Mouse (Mus musculus) mature B cell (primary cell): ENCODE measurements around the gene Nol9.

Experiments
- in situ Hi-C: fragments of 300-500 bp; cut with MboI; formaldehyde crosslinking; loops from 2 replicates; pipeline ENCODE4 v1.14.3; 2019

The Nol9 gene

DNA sequence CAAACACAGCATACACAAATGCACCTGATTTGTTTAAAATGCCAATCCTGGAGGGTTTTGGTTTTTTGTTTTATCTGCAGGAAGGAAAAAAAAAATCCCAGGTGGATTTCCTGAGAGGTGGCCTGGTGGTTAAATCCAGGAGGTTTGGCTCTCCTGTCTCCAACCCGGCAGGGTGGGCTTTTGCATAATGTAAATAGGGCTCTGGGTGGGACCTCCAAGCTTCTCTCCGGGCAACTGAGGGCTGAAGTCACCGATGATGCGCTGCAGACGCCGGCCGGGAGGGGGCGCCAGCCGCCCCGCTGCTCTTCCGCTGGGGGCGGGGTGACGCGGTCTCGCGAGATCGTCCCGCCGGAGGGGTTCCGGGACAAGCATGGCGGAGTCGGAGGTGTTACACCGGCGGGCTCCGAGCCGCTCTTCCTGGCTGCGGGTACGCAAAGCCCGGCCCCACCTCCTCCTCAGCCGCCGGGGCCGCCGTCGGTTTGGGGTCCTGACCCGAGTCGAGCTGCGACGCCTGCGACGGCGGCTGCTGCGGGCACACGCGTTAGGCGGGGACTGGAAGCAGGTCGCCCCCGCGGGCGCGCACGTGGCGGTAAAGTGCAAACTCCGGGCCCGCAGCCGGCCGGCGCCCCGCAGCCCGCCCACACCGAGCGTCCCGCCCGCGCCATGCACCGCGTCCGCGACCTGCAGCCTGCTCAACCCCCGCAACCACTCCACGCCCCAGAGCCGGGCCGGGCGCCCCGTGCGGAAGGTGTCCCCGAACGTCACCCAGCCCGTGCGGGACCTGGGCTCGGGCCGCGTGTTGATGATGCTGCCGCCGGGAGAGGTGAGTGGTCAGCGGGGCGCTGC is at the start of gene Nol9:
Gene Nol9 (plus strand): TSS at position 337 of the 846 bp plus-strand sequence.
- in situ Hi-C loops, result no loop called here

DNA sequence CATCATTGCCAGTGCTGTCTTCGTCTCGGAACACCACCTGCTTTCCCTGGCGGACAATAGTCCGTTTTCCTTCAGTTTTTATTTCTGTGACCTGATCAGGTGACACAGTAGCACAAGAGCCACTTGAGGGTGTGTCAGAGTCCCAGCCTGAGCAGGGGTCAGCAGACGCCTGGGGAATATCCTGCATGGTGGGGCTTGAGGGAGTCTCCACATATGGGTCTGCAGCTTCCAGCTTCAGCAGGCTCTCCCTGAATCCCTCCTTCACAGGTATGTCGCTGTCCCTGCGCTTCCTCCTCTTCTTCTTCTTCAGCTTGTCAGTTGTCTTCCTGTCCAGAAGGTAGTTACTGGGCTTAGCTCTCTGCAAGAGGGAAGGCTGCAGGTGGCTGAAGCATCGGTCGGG is 47.0 kb upstream of the Nol9 start:
- in situ Hi-C loops, result no loop called here

DNA sequence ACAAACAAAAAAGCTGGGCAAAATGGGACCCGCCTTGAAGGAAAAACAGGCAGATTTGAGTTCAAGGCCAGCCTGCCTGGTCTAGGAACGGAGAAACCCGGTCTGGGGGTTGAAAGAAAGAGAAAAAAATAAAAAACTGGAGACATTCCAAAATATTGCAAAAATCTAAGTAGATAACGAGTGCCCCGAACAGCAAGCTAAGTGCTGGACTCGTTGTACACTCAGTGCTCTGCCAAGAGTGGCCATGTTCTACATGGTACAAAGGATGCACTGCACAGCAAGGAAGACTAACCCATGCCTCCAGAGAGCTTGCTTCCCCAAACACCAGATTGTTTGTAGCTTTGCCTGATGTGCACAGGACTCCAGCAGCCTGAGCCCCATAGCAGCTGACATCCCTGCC is 46.1 kb upstream of the Nol9 start:
- in situ Hi-C loops, result no loop called here

DNA sequence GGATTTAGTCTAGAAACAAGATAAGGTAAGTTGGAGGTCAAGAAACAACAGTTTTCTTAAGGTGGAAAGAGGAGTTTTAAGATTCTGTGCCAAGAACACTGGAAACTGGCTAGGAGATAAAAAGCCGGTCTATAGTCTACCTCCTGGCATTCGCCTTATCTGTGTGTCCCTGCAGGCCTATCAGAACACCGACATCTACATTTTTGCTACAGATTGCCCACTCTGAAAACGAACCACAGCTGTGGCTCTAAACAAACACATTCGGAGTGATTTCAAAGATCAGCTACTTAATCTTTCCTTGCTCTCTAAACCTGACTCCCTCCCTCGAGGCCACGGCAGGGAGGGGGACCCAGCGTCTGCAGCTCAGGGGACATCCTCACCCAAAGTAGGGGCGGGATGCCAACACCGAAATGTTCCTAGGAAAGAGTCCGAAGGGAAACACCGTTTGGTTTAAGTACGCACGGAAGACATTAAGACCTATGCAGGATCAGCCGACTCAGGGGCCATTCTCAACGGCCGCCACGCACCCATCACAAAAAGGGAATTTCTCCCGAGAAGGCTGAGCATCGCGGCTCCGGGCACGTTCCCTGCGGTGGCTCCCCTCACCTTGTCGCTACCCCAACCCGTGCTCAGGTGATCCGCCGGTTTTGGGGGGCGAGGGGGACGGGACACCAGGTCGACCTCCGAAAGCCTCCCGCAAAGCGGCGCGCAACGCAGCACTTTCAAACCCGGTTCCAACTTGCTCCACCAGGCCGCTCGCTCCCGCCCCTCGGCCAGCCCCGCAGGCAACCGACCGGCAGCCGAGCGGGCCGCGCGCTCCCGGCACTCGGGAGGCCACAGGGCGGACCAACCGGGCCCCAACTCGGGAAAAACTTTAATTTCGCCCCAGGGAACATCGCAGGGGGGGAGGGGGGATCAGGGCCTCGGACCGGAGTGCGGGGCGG is 44.6 kb upstream of the Nol9 start:
- in situ Hi-C loops, result no loop called here

DNA sequence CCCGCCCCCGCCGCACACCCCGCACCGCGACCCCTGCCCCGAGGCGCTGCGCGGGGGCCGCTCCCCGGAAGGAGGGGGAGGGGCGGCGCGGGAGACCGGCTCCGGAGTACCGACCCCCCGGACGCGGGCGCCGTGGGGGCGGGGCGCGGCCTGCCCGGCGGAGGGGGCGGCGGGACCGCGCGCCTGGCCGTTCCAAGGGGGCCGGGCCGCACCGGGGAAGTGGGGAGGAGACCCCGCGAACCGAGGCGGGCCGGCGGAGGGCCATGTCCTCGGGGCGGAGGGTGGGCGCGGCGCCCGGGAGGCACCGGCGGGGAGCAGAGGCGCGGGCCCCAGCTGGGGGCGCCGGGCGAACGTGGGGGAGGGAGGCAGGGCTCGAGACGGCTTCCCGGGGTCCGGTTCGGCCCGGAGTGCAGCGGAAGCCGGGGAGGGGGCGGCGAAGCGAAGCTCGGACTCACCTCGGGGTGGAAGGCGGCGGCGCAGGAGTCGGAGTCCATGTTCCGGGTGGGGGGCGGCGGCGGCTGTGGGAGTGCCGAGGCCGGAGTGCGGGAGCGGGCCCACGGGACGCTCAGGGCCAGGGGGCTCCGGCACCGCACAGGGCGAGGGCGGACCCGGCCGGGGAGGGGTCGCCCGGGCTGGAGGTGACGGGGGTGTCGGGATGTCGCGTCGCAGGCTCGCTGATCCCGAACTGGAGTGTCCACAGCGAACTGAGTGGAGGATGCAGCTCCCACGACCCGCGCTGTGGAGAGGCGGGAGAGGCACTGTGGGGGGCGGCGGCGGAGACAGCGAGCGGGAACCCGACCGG is 43.5 kb upstream of the Nol9 start:
- in situ Hi-C loops, result no loop called here

DNA sequence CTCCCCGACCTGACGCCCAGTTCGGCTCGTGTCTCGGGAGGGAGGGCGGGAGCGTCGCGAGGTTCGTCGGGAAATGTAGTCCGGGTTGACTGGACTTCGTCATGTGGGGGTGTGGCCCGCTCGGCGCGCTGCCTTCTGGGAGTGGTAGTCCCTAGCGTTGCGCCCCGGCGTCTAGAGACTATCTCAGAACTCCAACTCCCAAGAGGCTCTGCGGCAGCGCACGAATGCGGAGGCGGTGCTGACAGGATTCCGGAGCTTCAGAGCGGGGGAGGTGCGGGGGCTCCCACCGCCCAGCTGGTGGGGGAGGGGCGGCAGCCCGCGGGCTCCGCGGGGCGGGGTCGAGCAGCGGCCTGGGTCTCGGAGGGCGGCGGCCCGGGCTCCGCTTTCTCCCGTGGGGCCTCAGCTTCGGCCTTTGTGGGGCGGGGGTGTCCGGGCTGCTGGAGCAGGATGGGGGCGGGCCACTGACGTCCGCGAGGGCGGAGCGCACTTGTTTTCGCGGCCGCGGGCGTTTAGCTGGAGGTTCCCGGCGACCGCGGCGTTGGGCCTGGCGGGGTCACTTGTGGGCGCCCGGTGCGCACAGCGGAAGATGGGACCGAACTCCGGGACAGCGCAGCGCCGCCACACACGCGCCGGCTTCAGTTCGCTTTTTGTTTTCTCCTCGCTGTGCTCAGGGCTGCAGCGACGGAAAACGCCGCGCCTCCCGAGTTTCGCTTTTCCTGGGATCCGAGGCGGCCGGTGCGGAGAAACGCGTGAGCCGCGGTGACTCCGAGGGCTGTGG is 42.8 kb upstream of the Nol9 start, which contains the start of gene Phf13:
Gene Phf13 (minus strand): TSS at position 86 of the 778 bp plus-strand sequence.
- in situ Hi-C loops, result no loop called here

DNA sequence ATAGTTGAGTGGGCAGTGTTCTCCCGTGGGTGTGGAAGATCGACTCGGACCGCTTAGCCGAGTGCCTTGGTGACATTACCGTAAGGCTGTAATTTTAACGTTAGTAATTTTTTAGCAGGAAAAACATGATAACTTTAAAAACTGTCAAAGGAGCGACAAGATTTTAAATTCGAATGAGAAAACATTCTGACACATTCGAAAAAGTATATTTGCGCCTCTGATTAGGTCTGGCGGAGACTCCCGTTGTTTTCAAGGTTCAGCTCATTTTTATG is 42.2 kb upstream of the Nol9 start:
- in situ Hi-C loops, result no loop called here

DNA sequence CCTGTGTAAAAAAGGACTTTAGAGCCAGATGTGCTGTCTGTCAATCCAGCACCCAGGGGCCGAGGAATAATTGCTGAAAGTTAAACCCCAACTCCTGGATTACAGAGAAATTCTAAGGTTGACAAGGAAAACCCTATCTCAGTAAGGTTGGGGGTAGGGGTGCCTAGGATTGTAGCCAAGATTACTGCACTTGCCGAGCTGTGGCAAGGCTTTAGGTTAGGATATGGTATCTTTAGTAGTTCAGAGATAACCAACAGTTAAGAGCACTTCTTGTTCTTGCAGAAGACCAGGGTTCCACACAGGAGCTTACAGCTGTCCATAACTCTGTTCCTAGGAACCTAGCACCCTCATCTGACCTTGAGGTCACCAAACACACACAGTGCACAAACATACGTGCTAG is 41.4 kb upstream of the Nol9 start:
- in situ Hi-C loops, result no loop called here

DNA sequence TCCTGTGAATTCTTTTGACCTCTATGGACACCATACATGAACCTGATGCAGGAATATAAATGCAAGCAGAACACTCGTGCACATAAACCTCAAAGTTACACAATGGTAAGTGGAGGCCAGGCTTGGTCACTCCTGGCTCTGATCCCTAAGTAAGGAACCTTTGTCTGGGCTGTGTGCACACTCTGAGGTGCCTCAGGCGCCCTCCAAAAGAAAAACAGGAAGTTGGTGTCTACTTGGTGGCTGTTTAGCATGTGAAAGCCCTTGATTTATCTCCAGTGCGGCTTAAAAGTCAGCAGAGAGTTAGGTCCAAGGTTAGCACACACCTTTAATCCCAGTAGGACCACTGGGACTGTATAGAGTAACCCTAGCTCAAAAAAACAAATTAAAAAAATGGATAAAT is 39.6 kb upstream of the Nol9 start:
- in situ Hi-C loops, result no loop called here

DNA sequence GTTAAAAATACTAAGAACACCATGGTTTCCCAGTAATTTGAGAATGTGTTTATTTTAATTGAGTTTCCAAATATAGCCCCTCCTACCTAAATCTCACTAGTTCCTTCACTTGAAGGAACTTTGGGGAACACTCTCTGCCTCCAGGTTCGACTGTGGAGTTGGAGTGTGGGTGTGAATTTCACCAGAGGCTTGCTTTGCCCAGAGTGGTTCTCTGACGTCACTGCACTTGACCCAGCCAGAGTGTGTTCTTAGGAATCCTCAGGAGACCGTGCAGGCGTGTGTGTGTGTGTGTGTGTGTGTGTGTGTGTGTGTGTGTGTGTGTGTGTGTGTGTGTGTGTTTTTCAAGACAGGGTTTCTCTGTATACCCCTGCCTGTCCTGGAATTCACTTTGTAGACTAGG is 38.2 kb upstream of the Nol9 start:
- in situ Hi-C loops, result no loop called here

DNA sequence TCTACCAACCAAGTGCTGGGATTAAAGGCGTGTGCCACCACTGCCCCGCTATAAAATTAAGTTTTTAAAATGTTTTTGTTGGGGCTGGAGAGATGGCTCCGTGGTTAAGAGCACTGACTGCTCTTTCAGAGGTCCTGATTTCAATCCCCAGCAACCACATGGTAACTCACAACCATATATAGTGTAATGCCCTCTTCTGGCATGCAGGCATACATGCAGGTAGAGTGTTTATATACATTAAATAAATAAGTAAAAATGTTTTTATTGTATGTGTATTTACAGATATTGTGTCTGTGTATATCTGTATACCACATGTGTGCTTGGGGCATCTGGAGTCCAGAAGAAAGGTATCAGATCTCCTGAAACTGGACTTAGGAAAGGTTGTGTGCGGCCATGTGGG is 37.8 kb upstream of the Nol9 start:
- in situ Hi-C loops, result no loop called here

DNA sequence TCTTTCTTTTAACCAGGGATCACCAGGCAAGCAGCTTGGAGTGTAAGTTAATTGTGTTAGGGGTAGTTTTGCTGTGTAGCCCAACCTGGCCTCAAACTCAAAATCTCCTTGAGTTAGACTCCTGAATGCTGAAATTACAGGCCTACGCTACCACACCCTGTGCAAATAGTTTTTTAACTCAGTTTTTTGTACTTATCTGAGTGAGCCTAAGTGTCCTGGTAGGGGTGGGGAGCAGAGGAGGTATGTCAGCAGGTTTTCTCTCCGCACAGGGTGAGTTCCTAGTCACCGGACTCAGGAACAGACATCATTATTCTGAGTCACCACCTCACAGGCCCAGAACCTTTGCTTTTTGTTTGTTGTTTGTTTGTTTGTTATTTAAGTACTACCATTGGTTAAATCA is 37.1 kb upstream of the Nol9 start:
- in situ Hi-C loops, result no loop called here

DNA sequence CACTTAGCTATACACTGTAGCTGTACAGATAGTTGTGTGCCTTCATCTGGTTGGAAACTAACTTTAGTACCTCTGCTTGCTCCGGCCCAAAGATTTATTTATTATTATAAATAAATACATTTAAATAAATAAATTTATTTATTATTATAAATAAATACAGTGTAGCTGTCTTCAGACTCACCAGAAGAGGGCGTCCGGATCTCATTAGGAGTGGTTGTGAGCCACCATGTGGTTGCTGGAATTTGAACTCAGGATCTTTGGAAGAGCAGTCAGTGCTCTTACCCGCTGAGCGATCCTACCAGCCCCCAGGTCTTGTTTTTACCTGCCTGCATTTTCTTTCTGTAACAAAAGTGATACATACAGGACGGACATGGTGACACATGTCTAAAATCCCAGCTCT is 33.0 kb upstream of the Nol9 start:
- in situ Hi-C loops, result no loop called here

DNA sequence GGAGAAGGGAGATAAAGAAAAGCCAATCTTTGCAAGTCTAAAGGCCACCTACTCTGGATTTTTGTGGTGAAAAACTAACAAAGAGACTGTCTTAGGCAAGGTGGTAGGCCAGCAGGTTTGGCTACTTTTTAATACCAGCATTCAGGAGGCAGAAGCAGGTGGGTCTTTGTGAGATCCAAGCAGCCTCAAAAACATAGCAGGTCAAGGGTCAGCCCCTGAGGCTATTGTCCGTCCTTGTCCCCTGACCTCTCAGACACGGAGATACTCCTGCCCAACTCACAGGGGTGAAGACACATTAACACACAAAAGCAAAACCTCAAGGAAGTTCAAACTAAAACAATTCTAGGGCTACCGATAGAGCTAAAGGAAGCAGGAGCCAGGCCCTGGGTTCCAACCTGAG is 32.3 kb upstream of the Nol9 start:
- in situ Hi-C loops, result no loop called here

DNA sequence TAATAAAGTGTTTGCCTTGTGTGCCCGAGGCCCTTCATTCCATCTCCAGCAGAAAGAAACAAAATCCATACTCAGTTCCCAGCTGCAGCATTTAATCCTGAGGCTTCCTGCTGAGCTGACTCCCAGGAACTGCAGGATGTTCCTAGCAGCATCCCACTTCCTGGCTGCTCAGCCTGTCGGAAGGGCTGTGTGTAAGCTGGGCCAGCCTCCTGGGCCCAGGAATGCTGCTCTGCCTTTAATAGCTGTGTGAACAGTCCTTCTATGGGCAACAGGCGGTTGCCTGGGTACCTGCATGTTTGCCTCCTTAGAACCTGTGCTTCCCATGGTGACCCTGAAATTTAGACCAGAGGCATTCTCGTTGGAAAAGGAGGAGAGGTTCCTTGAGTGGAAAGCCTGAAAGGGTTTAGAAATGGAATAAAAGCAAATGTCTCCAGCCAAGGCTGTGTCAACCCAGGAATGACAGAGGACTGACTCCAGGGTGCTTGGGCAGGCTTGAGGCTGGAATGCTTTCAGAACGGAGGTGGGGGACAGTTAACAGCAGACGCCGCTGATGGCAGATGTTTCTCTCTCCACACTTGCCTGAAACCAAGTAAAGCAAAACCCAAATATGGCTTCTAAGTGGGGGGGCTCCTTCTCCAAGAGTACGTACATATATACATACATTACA is 31.5 kb upstream of the Nol9 start:
- in situ Hi-C loops, result no loop called here

DNA sequence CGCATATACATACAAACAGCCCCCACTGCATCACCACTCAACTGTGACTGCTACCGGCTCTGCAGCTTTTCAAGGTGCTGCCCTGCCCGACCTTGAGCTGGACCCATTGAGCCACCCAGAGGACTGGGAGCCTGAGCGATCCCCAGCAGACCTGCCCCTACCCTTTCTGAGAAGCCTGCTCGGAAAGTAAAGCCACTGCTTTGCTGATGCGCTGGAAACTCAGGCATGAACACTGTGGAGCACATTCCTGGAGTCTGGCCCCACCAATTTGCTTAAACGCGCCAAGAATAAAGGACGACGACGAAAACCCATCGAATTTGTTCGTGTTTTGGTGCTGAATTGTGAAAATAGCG is 31.0 kb upstream of the Nol9 start:
- in situ Hi-C loops, result no loop called here

DNA sequence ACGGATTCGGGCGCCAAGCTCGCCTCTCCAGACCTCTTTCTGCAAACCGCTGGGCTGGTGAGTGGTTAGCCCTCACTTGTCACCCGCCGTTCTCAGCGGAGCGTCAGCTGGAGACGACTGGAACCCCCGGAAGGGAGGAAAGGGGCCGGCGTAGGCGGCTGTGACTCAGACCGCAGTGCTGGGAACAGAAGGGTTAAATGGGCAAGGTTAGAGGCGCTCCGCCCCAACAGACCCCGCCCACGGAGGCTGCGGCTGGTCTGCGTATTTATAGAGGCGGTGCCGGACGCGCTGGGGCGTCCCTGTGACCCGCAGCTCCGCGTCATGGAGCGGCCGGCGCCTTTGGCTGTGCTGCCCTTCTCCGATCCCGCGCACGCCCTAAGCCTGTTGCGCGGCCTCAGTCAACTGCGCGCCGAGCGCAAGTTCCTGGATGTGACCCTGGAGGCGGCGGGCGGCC is 30.5 kb upstream of the Nol9 start, which contains the start of gene Klhl21:
Gene Klhl21 (plus strand): TSS at position 182 of the 454 bp plus-strand sequence.
- in situ Hi-C loops, result no loop called here

DNA sequence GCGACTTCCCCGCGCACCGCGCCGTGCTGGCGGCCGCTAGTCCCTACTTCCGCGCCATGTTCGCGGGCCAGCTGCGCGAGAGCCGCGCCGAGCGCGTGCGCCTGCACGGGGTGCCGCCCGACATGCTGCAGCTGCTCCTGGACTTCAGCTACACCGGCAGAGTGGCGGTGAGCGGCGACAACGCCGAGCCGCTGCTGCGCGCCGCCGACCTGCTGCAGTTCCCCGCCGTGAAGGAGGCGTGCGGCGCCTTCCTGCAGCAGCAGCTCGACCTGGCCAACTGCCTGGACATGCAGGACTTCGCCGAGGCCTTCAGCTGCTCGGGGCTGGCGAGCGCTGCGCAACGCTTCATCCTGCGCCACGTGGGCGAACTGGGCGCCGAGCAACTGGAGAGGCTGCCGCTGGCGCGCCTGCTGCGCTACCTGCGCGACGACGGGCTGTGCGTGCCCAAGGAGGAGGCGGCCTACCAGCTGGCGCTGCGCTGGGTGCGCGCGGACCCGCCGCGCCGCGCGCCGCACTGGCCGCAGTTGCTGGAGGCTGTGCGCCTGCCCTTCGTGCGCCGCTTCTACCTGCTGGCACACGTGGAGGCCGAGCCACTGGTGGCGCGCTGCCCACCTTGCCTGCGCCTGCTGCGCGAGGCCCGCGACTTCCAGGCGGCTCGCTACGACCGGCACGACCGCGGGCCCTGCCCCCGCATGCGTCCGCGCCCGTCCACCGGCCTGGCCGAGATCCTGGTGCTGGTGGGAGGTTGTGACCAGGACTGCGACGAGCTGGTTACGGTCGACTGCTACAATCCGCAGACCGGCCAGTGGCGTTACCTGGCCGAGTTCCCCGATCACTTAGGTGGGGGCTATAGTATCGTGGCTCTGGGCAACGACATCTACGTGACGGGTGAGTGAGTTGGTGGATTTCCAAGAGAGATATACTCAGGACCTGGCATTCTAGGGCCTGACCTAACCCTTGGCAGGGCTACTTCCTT is 29.8 kb upstream of the Nol9 start:
- in situ Hi-C loops, result no loop called here

DNA sequence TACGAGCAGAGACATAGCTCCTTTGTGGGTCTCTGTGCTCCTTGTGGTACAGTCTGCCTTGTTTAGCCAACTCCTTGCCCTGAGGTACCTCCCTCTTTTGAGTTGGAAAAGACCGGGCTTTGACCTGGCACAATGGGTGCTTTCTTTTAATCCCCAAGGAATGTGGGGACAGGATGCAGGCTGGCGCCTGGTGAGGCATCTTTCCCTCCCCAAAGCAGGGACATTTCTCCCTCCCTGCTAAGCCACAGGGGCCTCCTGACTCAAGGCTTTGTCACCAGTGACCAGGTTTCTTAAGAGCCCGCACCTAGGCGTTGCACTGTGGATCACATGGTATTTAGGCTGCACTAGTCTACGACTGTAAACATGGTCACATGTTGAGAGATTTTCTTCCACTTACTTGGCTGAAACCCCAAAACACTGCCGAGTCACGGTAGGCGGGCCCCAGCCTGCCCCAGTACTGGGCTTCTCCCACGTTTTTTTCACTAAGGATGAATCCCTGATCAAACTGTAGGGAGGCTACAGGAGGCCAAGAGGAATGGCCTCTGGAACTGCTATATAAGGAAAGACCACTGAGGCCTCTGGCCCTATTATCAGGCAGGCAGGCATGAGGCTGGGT is 28.9 kb upstream of the Nol9 start:
- in situ Hi-C loops, result no loop called here
